Mouse (Mus musculus) thymus, adult 2 months (tissue): ENCODE data around the gene Wdr18. TPM values are rescaled to one million over a fixed set of nuclear protein-coding genes. Genes with fewer than 3 reads are reported as not detected.

Experiments used
- DNase-seq: peaks from one replicate; pipeline ENCODE4 v3.0.0; 2021
- H3K27ac ChIP-seq: fragments of 200-500 bp; 2 replicates; pipeline ENCODE4 v1.5.1; 2012; ENCODE audit warnings: low read length, control low read depth; ENCODE audit not compliant: control insufficient read depth, insufficient read depth
- H3K27me3 ChIP-seq: fragments of 200-500 bp; 2 replicates; pipeline ENCODE4 v1.6.1; 2012; ENCODE audit warnings: mild to moderate bottlenecking, low read length, moderate library complexity, mixed read lengths; ENCODE audit not compliant: control insufficient read depth, insufficient read depth
- H3K36me3 ChIP-seq: fragments of 200-500 bp; 2 replicates; pipeline ENCODE4 v1.6.1; 2012; ENCODE audit warnings: mild to moderate bottlenecking, low read length, moderate library complexity; ENCODE audit not compliant: control insufficient read depth, insufficient read depth
- H3K4me1 ChIP-seq: fragments of 200-500 bp; replicated peaks from 2 replicates; pipeline ENCODE4 v1.6.1; 2012; ENCODE audit warnings: low read length; ENCODE audit not compliant: control insufficient read depth, insufficient read depth
- H3K4me3 ChIP-seq: fragments of 200-500 bp; 2 replicates; pipeline ENCODE4 v1.5.1; 2012; ENCODE audit warnings: mild to moderate bottlenecking, low read length, control low read depth, moderate library complexity; ENCODE audit not compliant: control insufficient read depth, insufficient read depth
- CTCF ChIP-seq: fragments of 200-500 bp; IDR thresholded peaks from 2 replicates; pipeline ENCODE4 v1.5.1; 2012; ENCODE audit warnings: mild to moderate bottlenecking, control low read depth, low read length, moderate library complexity, borderline replicate concordance; ENCODE audit not compliant: control insufficient read depth, poor library complexity, insufficient read depth; ENCODE audit errors: extremely low read depth
- POLR2A ChIP-seq: fragments of 200-500 bp; IDR thresholded peaks from 2 replicates; pipeline ENCODE4 v1.6.1; 2012; ENCODE audit warnings: mild to moderate bottlenecking, low read length, control low read depth, moderate library complexity; ENCODE audit not compliant: control insufficient read depth, poor library complexity, insufficient read depth; ENCODE audit errors: extremely low read depth
- WGBS: fragments of 180-500 bp; shearing (Covaris S2); methylation state at CpG from one replicate; pipeline ENCODE4 v1.1.7; 2018; 5-methylcytosine and 5-hydroxymethylcytosine counted together
- polyA plus RNA-seq: library from polyadenylated mRNA; depleted of rRNA; stranded (reverse); fragments of >200 nt; gene quantifications from 2 replicates; pipeline ENCODE4 v1.2.3, GENCODE M21; 2012

Wdr18 gene
- polyA plus RNA-seq, 1 experiment = 74.5 TPM

DNA sequence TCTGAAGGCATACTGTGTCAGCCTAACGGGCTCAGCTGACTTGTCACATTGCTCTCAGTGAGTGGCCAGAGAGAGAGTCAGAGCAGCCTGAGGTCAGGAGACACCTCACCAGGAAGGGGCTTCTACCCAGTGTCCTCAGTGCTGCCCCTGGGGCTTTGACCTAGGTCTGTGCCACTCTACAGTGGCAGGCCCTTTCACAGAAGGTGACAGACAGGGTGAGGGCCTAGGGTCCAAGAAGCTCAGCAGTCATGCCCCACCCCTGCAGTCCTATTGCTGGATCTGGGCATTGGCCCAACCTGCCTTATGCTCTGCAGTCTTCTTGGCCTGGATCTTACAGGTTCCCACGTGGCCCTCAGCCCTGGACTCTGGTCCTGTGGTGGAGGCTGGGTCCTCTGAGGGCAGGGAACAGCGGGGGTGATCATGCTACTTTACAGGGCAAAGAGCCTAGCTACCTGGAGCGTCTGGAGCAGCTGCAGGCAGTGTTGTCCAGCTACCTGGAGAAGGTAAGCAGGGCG is 7.0 kb downstream of the Wdr18 start:
- Histone ChIP-seq H3K4me3 (no peak overlapping the region), H3K36me3 (peaks cover 5% of the 10 kb centered on the region; the same call in 1 of the 2 replicates)
- DNase-seq = no peak

DNA sequence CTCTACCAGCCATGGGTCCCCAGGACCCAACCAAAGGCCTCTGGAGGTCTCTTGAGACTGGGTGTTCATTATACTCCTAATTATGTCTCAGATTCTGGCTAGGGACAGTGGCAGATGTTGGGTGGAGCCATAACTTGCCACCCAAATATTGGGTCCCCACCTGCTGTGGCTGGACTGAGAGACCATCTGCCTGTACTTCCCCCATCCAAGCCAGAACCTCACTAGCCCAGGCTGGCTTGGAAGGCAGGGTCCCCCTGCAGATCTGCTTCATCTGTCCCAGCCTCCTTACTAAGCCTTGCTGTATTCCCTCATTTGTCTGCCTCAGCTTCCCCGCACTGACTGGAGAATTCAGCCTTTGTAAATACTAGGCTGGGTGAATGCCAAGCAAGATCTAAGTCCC is 8.2 kb downstream of the Wdr18 start:
- Histone ChIP-seq H3K4me1 (no peaks in the 10 kb centered on the region), H3K4me3 (no peak overlapping the region), H3K36me3 (peaks cover 5% of the 10 kb centered on the region; the same call in 1 of the 2 replicates), H3K27ac (no peak overlapping the region), H3K27me3 (peaks cover 8% of the 10 kb centered on the region; the same call in 1 of the 2 replicates)
- DNase-seq = no peak
- WGBS = 100% methylated on average over 1 of the region's 1 CpGs
- TF ChIP-seq POLR2A = no peak

More for the DNA sequence above, 7.0 kb downstream of the Wdr18 start:
- TF ChIP-seq POLR2A (no peak), CTCF (no peak)
- Histone ChIP-seq H3K4me1 (no peaks in the 10 kb centered on the region), H3K27ac (no peak overlapping the region), H3K27me3 (peaks cover 8% of the 10 kb centered on the region; the same call in 1 of the 2 replicates)
- 95% methylated on average over 5 of the region's 5 CpGs for WGBS

DNA sequence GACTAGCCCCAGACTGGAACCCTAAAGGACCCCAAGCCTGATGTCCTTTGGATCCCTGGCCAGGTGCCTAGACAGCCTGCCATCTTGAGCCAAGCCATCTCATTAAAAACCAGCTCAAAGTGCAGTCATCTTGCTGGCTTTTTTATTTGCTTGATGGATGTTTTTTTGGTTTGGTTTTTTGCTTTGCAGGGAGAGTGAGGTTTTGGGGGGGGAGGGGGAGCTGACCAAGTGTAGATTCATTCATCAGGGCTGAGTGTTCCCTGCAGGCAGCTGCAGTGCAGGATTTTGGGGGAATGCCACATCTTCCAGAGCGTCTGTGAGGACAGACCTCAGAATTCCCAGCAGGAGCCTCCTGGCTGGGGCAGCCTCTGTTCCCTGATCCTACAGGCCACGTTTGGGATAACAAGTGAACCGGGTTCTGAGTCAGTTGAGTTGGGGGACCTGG is 9.2 kb downstream of the Wdr18 start:
- Histone ChIP-seq H3K4me1 (no peaks in the 10 kb centered on the region), H3K27ac (no peak overlapping the region), H3K36me3 (peaks cover 5% of the 10 kb centered on the region; the same call in 1 of the 2 replicates), H3K4me3 (no peak overlapping the region), H3K27me3 (peaks cover 8% of the 10 kb centered on the region; the same call in 1 of the 2 replicates)
- 75% methylated on average over 3 of the region's 3 CpGs for WGBS
- TF ChIP-seq POLR2A (no peak), CTCF (no peak)
- DNase-seq = no peak

DNA sequence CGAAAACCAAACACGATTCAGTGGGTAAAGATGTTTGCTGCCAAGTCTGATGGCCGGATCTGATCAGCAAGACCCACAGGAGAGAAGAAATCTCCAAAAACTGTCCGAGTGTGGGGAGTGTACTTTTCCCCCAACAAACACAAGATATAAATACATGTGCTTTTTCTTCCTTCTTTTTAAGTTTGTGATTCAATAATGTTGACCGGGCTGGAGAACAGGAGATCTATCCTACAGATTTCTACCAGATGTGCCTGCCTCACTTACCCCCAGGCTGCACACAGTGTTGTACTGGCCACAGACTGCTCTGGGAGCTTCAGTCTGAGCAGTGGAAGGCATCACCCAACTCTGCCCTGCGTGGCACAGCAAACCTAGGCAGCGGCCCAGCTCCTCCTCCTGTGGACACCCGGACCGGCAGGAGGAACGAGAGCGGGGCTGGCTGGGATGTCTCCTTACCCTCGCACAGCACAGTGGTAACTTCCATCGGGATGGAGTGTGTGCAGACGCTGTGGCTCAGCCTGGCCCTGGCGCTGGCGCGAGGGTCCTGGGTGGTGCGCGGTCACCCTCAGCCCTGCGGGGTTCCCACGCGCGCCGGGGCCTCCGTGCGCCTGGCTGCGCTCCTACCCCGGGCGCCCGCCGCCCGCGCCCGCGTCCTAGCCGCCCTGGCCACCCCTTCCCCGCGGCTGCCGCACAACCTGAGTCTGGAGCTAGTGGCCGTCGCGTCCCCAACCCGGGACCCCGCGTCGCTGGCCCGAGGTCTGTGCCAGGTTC is 10.6 kb downstream of the Wdr18 start, which contains the start of gene Grin3b:
Gene Grin3b (plus strand): TSS at position 301 of the 768 bp plus-strand sequence.
- Histone ChIP-seq H3K4me1 (no peaks in the 10 kb centered on the region), H3K36me3 (0 out of 2 replicates have a peak, but pooled peaks cover 6% of the 10 kb centered on the region), H3K27ac (no peak within 1 kb of the TSS), H3K27me3 (peaks cover 8% of the 10 kb centered on the region; the same call in 1 of the 2 replicates), H3K4me3 (no peak within 1 kb of the TSS)
- 10% methylated on average over 47 of the region's 47 CpGs for WGBS
- DNase-seq = no peak
- TF ChIP-seq POLR2A (no peak), CTCF (no peak)

GRCm38 (mm10) chr10:79971183-79971497 is 11.2 kb downstream of the Wdr18 start:
- 15% methylated on average over 21 of the region's 21 CpGs for WGBS

DNA sequence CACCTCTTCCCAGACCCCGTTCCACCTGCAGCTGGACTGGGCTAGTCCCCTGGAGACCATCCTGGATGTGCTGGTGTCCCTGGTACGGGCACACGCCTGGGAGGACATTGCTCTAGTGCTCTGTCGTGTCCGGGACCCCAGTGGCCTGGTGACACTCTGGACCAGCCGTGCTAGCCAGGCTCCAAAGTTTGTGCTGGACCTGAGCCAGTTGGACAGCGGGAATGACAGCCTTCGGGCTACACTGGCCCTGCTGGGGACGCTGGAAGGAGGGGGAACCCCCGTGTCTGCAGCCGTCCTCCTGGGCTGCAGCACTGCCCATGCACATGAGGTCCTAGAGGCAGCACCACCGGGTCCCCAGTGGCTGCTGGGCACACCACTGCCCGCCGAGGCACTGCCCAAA is 12.9 kb downstream of the Wdr18 start:
- WGBS = 79% methylated on average over 14 of the region's 14 CpGs
- DNase-seq = no peak
- no peak for TF ChIP-seq POLR2A
- no peak for TF ChIP-seq CTCF

More at GRCm38 (mm10) chr10:79971183-79971497, 11.2 kb downstream of the Wdr18 start:
- H3K4me3 ChIP-seq = no peak overlapping the region
- peaks cover 8% of the 10 kb centered on the region; the same call in 1 of the 2 replicates for H3K27me3 ChIP-seq
- no peak overlapping the region for H3K27ac ChIP-seq
- no peak for TF ChIP-seq POLR2A
- no peak for TF ChIP-seq CTCF
- H3K4me1 ChIP-seq = no peaks in the 10 kb centered on the region
- no peak for DNase-seq
- H3K36me3 ChIP-seq = 0 out of 2 replicates have a peak, but pooled peaks cover 8% of the 10 kb centered on the region

More for the DNA sequence above, 12.9 kb downstream of the Wdr18 start:
- Histone ChIP-seq H3K4me1 (no peaks in the 10 kb centered on the region), H3K36me3 (peaks cover 21% of the 10 kb centered on the region), H3K27ac (no peak overlapping the region), H3K27me3 (peaks cover 8% of the 10 kb centered on the region; the same call in 1 of the 2 replicates), H3K4me3 (no peak overlapping the region)
